Mouse (Mus musculus) ovary, postnatal 36 days (tissue): Measurements from ENCODE around the gene Phkg2.
"Not testable (repeated sequence)": the region's sequence is repeated elsewhere in the genome, so short reads cannot be mapped to it uniquely, and the experiment has no call there.

Source experiments
- DNase-seq: peaks from one replicate; pipeline ENCODE4 v3.0.0; 2022; ENCODE audit warnings: low spot score, mixed read lengths

Gene Phkg2

DNA sequence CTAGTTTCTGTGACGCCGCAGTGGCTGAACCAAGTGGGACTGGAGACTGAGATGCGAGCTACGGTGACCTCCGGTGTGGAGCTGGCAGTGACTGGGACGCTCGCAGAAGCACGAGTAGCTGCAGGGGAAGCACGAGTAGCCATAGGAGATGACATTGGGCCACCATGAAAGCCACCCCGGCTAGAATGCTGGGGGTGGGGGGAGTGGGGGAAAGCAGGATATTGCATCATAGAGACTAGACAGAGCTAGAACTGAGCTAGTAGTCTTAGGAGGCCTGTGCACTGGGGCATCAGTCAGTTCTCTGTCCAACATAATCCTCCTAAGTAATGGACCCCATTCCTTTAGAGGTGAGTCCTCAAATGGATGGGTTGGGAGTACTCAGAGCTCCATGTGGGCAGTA, 31.1 kb downstream of the Phkg2 start:
- DNase-seq, result no peak

DNA sequence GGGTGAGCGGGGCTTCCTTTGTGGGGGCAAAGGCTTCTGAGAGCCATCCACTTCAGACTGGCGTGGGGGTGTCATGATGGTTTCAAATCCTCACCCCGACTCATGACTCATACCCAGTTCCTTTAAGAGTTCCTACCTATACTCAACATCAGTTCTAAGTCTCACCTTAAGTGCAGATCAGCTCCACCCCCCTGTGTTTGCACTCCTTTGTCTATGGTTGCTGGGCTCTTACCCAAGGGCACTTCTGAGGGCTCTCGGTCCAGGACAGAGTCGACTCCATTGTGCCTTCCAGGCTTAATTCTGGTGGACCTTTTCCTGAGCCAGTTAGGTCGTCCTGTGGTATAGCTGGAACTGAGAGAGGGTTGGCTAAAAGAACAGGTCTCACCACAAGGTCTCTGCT, 34.0 kb downstream of the Phkg2 start:
- DNase-seq, result no peak

DNA sequence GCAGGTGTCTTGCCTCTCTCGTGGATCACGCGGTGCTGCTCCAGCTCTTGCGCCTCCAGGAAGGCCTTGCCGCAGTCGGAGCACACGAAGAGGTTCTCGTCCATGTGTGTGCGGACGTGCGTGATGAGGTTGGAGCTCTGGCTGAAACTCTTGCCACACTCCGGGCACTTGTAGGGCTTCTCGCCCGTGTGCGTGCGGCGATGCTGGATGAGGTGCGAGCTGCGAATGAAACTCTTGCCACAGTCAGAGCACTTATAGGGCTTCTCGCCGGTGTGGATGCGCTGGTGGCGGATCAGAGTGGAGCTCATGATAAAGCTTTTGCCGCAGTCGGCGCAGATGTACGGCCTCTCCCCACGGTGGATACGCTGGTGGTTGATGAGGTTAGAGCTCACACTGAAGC, 37.9 kb downstream of the Phkg2 start:
- no peak for DNase-seq

DNA sequence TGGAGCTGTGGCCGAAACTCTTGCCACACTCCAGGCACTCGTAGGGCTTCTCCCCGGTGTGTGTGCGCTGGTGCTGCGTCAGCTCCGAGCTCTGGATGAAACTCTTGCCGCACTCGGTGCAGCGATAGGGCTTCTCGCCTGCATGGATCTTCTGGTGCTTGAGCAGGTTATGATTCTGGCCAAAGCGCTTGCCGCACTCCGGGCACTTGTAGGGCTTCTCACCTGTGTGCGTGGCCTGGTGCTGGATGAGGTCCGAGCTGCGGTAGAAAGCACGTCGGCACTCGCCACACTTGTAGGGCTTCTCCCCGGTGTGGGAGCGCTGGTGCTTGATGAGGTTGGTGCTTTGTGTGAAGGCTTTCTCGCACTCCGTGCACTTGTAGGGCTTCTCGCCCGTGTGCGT, 38.4 kb downstream of the Phkg2 start:
- DNase-seq, result no peak

DNA sequence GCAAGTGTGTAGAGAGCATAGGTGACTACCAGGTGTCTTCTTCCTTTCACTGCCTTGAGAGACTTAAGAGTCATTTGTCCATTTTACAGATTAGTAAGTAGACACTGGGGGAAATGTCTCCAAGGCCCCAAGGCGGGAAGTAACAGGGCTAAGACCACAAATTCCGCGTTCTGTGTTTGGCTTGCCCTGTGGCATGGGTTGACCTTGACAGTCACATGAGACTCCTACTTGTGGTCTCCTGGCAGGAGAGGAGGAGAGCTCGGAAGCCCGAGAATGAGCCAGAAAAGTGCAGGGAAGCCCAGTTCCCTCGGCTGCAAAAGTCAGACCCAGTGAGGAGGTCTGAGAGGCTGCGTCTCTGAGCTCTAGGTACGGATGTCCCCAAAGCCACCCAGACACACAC, 40.4 kb downstream of the Phkg2 start:
- no peak for DNase-seq

DNA sequence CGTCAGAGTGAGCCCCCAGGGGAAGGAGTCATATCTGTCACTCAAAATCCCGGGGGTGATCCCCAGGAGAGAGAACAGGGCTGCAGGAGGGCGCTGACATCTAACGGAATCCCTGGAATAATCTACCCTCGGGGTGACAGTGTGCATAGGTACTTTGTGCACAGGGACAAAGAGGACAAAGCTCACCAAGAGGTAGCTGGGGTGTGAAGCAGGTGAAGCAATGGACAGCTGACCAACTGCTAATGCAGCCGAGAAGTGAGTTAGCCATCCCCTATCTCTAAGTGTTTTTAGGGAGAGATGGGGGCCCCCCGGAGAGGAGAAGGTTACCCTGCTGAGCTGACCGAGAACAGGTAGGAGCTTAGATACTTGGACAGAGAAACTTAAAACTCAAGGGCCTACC, 41.0 kb downstream of the Phkg2 start:
- no peak for DNase-seq

DNA sequence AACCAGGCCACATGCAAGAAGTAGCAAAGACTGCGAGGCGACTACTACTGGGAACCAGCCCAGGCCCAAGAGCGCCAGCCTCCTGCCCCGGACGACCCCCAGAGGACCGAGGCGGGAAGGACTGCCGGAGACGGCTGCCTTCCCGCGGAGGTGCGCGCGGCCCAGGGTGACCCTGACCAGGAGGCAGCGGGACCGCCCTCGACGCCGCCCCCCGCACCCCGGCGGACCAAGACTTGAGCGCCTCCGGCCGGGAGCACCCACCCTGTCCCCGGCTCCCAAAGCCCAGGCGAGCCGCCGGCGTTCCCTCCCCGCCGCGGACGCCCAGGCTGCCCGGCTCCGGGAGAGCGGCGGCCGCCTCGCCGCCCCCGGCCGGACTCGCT, 41.4 kb downstream of the Phkg2 start:
- peak; percentile 74 for DNase-seq

DNA sequence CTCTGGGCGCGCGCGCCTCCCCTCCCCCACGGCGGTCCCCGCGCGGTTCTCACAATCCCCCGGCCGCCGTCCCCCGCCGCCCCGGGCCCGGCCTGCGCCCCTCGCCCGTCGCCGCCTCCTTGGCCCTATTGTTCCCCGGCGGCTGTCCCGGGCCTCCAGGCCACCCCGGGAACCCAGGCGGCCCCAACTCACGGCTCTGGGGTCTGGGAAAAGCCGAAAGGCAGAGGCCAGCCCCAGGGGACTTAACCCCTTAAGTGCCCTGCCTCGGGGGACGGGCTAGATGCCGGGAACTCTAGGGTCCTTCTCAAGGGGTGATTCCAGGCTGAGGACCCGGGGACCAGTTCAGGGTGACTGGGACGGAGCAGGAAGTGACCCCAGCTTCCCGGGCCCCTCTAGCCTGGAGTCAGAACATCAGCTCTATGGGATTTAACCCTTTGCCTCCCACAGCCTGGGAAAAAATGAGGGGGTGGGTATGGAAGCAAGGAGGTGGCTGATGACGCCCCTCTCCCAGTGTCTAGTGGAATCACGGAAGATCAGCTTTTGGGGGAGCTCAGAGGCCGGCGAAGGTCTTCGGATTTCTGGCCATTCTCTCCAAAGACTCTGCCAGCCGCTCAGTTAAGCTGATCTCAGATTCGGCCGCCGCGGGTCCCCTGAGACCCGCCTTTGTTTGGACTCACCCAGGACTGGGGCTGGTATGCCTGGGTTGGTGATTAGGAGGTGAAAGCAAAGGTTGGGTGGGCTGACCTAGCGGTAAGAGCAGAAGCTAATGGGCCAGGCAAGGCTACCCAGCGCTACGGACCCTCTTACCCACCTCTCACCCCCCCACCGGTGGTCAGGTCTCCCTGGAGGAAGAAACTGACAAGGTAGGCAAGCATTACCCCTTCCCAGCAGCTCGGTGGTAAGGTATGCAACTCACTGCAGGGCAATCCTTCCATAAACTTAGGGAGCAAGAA, 42.0 kb downstream of the Phkg2 start, which contains the start of gene Zfp629:
Gene Zfp629 (minus strand): TSS at position 907 of the 953 bp plus-strand sequence.
- DNase-seq, result peak; percentile 72

DNA sequence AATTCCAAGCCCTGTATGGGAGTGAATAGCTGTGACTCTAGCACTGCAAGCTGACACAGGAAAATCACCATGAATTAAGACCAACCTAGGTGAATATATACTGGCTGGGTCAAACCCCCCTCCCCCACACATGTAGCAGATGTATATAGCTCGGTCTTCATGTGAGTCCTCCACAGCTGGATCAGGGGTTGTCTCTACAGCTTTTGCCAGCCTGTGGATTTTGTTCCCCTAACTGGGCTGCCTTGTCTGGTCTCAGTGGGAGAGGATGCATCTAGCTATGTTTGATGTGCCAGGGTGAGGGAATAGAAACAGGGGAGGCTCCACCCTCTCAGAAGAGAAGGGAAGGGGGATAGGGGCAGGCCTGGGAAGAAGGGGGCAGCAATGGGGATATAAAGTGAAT, 43.2 kb downstream of the Phkg2 start:
- no peak for DNase-seq

DNA sequence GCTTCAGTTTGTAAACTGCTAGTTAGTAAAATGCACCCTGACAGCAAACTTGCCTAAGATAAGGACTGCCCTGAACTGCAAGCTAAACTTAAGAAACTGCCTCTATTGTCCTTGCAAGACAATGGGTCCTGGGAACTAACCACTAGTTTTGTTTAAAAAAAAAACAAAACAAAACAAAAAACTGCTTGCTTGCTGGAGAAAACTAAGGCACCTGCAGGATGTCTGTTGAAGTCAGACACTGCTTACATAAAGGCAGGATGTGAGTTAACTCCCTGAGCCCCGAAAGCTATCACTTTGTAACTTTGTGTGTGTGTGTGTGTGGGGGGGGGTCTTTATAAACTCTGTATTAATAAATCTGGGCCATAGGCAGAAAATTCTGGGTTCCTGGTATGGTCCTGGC, 43.7 kb downstream of the Phkg2 start:
- DNase-seq, result no peak

DNA sequence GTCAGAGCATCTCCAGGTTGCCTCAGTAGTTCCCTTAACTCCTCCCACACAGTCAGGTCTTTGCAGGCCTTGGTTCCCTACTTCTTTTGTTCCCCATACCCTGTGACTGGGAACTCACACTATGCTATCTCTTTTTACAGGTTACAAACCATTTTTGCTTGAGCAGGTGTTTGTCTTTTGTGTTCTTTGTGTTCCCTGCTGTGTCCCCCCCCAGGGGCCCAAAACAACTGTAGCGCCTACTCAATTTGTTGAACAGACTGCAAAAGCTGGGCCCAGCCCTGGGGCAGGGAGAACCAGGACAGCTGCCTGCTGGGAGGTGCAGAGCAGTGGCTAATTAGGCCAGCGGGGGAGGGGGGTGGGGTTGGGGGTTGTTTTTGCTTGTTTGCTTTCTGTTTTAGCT, 44.8 kb downstream of the Phkg2 start:
- DNase-seq, result no peak

DNA sequence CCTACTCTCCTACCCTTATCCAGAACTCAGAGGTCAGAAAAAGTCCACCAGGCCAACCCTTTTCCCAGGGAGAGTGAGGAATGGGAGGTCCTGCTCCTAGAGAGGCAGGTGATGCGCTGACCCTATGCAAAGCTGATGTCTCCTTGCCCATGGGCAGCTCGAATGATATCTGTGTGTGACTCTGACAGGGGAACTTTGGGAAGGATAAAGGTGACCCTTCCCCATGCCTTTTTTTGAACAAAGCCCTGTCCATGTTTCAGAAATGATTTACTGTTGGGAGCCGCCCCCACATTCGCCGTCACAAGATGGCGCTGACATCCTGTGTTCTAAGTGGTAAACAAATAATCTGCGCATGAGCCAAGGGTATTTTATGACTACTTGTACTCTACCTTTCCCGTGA, 45.3 kb downstream of the Phkg2 start:
- DNase-seq, result not testable (repeated sequence)

DNA sequence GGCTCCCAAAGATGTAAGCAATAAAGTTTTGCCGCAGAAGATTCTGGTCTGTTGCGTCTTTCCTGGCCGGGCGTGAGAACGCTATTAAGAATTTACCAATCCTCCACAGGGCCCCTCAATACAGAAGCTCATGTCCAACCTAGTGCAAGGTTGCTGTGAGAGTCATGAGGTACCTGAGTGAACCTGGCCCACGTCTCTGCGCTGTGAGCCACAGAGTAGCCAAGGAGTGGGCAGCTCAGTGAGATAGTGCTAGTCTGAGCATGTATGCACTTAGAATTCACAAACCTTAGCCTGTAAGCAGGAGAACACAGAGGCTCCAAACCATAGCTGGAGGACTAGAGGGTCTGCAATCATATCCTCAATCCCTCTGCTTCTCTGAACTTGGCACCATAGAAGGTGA, 52.9 kb downstream of the Phkg2 start:
- DNase-seq, result no peak

DNA sequence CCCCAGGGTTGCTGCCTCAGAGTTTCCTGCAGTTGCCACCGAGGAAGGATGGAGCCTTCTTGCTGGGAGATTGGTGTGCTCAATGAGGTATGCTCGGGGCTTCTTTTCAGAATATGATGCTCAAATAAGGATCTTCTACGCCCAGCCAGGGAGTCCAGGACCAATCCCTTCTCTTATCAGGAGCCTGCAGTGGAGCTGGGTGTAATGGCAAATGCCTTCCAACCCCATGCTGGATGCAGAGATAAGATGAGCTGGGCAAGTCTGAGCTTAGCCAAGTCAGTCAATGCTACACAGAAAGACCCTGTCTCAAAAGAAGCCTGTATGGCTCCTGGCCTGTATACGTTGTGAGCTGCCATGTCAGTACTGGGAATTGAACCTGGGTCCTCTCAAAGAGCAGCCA, 53.3 kb downstream of the Phkg2 start:
- no peak for DNase-seq

DNA sequence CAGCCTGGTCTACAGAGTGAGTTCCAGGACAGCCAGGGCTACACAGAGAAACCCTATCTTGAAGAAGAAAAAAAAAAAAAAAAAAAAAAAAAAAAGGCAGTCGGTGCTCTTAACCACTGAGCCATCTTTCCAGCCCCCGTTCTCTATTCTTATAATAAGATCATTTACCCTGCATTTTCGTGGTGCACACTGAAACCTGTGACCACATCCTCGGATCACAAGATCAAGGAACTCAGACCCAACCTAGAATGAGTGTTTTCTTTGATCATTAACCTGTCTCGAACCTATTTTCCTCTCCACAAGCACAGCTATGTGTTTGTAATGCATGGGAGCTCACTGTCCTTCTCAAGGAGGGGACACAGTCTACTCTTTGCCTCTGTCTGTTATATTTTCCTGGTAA, 55.5 kb downstream of the Phkg2 start:
- no peak for DNase-seq

DNA sequence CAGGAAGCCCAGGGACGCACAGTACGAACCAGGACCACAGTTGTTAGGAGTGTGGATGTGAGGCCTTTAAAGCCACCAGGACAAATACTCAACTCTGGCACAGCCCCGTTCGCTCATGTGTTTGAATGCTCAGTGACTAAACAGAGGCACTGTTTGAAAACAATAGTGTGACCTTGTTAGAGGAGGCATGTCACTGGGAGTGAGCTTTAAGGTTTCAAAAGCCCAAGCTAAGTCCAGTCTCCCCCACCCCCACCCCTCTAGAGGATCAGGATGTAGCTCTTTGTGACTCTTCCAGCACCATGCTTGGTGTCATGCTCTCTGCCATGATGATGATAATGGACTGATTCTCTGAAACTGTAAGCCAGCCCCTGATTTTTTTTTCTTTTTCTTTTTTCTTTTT, 58.3 kb downstream of the Phkg2 start:
- no peak for DNase-seq
